Mouse (Mus musculus): ENCODE data around the gene Osbpl8.

DNA sequence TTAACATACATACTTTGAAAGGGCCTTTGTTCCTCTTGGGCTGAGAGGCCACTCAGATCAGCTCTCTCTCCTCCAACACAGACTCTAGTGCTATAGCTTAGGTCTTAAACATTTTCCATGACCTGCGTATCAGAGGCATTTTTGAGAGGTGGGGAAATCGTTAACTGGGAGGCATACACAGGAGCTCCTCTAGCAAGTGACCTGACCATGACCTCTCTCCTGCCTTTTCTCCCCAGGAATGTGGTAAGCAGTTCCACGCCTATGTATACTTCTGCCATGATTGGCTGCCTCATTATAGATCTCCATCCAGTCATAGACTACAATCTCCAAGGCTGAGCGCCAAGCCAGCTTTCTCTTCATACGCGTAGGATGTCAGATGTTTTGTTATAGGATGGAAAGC lies 148.7 kb downstream of the Osbpl8 start:
- TF ChIP-seq CTCF (IDR thresholded peaks at IDR 0.05; ENCODE audit: extremely low read depth, insufficient read depth, insufficient read length, insufficient replicate concordance) (no peak), POLR2A (IDR thresholded peaks at IDR 0.05; ENCODE audit: low read depth, low read length) (no peak)
